Mouse (Mus musculus) adipose tissue, adult 10 weeks (tissue): ENCODE data around the gene Gm4763. TPM values are rescaled to one million over a fixed set of nuclear protein-coding genes. Genes with fewer than 3 reads are reported as not detected.

Experiments used
- polyA plus RNA-seq: library from polyadenylated mRNA; stranded (reverse); fragments of 350-450 nt; fragmentation: Illumina TruSeq; extraction: RNeasy Lipid Tissue Mini Kit (QIAGEN cat#74804); gene quantifications from one replicate; pipeline ENCODE4 v1.2.3, GENCODE M21; 2014; ENCODE audit warnings: low read depth, low replicate concordance

Gm4763 gene
- 1.3 TPM for polyA plus RNA-seq

DNA sequence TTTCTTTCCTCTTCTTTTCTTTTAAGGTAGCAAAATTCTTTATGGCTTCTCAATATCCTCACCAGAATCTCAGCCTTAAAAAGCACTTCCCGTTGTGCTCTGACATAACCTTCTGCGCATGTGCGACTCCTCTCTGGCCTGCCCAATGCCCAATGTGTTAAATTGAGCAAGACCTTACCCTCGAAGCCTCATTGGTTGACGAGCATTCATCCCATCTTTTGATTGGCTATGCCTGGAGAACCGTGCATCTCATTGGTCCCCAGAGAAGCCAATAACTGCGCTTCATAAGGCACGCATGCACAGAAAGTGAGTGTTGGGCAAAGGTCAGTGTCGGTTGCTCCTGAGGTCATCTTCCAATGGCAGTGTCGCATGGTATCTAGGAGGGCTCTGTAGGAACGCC, at the start of gene Gm4763:
Gm4763 (minus strand) TSS at position 101 of the 400 bp plus-strand sequence.

DNA sequence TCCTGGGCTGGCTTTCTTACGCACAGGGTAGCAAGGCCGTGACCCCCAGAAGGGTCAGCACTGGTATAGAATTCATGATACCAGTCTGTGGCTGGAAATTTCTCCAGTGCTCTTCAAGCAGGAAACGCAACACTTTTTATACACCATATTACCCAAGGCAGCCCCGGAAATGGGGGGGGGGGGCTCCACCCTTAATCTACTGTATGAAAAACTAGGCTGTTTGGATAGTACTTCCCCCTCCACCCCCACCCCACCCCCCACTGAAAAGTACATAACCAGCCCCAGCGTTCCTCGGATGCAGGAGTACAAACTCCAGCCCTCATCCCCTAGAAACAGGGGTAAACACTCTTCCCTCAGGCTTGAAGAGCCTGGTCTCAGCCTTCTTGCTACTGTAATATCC, 33.5 kb upstream of the Gm4763 start, which contains the start of gene Cd177:
Cd177 (minus strand) TSS at position 101 of the 400 bp plus-strand sequence.

DNA sequence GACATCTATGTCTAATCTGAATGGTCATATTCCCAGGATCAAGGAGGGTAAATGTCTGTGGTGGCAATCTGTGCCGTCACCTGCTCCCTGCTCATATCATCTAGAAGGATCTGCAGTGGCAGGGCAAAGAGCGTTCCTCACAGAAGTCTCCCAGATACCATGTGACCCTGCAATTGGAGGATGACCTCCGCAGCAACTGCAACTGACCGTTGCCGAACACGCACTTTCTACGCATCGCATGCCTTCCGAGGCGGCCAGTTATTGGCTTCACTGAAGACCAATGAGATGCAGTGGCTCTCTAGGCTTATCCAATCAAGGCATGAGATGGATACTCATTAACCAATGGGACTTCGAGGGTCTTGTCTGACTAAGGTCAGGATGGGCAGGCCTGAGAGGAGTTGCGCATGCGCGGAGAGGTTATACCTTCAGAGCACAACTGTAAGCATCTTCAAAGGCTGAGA, 17.8 kb downstream of the Gm4763 start, which contains the start of gene BC049730:
BC049730 (plus strand) TSS at position 411 of the 461 bp plus-strand sequence.

DNA sequence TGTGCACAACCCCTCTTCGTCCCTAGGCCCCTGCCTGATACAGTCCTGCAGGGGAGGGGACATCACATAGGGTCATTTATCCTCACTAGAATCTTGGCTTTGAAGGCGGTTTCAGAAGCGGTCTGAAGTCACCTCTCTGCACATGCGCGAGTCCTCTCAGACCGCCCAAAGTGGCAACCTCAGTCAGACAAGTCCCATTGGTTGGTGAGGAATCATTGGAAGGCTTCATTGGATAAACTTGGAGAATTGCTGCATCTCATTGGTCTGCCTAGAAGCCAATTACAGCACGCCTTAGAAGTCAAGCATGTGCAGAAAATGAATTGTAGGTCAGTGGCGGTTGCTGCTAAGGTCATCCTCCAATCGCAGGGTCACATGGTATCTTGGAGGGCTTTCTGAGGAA, 50.1 kb downstream of the Gm4763 start, which contains the start of gene Tex101:
Tex101 (minus strand) TSS at position 101 of the 400 bp plus-strand sequence.

Other genes with a start within 250 kb of the Gm4763 start
- 5.4 TPM for gene Cadm4, start 244.9 kb downstream of the Gm4763 start, polyA plus RNA-seq
- 3.0 TPM for gene Zfp428, start 219.9 kb downstream of the Gm4763 start, polyA plus RNA-seq
- gene AC161166.1, start 214.5 kb downstream of the Gm4763 start, polyA plus RNA-seq = 3.2 TPM
- 13.2 TPM for gene Irgq, start 196.2 kb downstream of the Gm4763 start, polyA plus RNA-seq
- not detected for gene Pinlyp, start 180.8 kb downstream of the Gm4763 start, polyA plus RNA-seq
- 31.9 TPM for gene Xrcc1, start 180.6 kb downstream of the Gm4763 start, polyA plus RNA-seq
- gene Ethe1, start 139.4 kb downstream of the Gm4763 start, polyA plus RNA-seq = 7.0 TPM
- 0.17 TPM for gene Zfp575, start 139.3 kb downstream of the Gm4763 start, polyA plus RNA-seq
- gene Phldb3, start 116.1 kb downstream of the Gm4763 start, polyA plus RNA-seq = 4.5 TPM
- gene Lypd3, start 90.4 kb downstream of the Gm4763 start, polyA plus RNA-seq = 1.2 TPM
- gene Tex101, start 50.2 kb downstream of the Gm4763 start, polyA plus RNA-seq = 5.0 TPM
- 1.4 TPM for gene BC049730, start 17.7 kb downstream of the Gm4763 start, polyA plus RNA-seq
- gene Cd177, start 33.4 kb upstream of the Gm4763 start, polyA plus RNA-seq = 1.2 TPM
- gene Ceacam10, start 50.3 kb upstream of the Gm4763 start, polyA plus RNA-seq = 509 TPM
- 1.8 TPM for gene Gm9844, start 135.3 kb upstream of the Gm4763 start, polyA plus RNA-seq
- gene Lypd4, start 143.0 kb upstream of the Gm4763 start, polyA plus RNA-seq = 8.7 TPM
- gene Dmrtc2, start 143.1 kb upstream of the Gm4763 start, polyA plus RNA-seq = 1.4 TPM
- 1,055 TPM for gene Rps19, start 157.5 kb upstream of the Gm4763 start, polyA plus RNA-seq
- gene Cd79a, start 170.5 kb upstream of the Gm4763 start, polyA plus RNA-seq = 0.69 TPM
- 85.9 TPM for gene Arhgef1, start 176.0 kb upstream of the Gm4763 start, polyA plus RNA-seq
- not detected for gene Gm4881, start 217.6 kb upstream of the Gm4763 start, polyA plus RNA-seq
- gene Rabac1, start 245.8 kb upstream of the Gm4763 start, polyA plus RNA-seq = 305 TPM